Mouse (Mus musculus): ENCODE data around the gene 2210016L21Rik.
A peak's percentile ranks its signal among the peaks of the same experiment; 100 is the strongest.

2210016L21Rik gene

GRCm38 (mm10) chr5:114979250-114980121, 37.5 kb downstream of the 2210016L21Rik start:
- DNase-seq = peak; percentile 61 to 79

- DNase-seq = peak in 1 of 2 experiments; percentile 18
These were observed 38.3 kb downstream of the 2210016L21Rik start for GRCm38 (mm10) chr5:114980122-114980748.

- DNase-seq = no peak
These were observed 40.0 kb downstream of the 2210016L21Rik start for GRCm38 (mm10) chr5:114982001-114982400.

GRCm38 (mm10) chr5:114985074-114985473, 43.1 kb downstream of the 2210016L21Rik start:
- no peak for DNase-seq

GRCm38 (mm10) chr5:114996447-114996846, 54.5 kb downstream of the 2210016L21Rik start:
- no peak for DNase-seq

GRCm38 (mm10) chr5:114997327-114997726, 55.4 kb downstream of the 2210016L21Rik start:
- no peak for DNase-seq

Measured in kidney, postnatal 36 days (tissue).